In genomic region chr12:3981350-3982131, GRCm38 (mm10) we compare ENCODE assay signal across 8 mouse cellular contexts. TPM values are rescaled to one million over a fixed set of nuclear protein-coding genes. Genes with fewer than 3 reads are reported as not detected.
A peak's percentile ranks its signal among the peaks of the same experiment; 100 is the strongest.
DNase-seq lines count a peak whose midpoint lies in the region; ATAC-seq lines count a peak whose summit lies in the region.

No protein-coding gene starts in this region.

- H3K4me3 ChIP-seq in hindbrain, embryonic 16.5 days (ENCODE audit: low read length), result peak overlapping the region; percentile 43

- peak; percentile 35 to 49 for DNase-seq in cerebellum, postnatal 4 days (ENCODE audit: low spot score in 2 of 2)
- peak; percentile 87 for DNase-seq in gastrocnemius, adult 18-20 months (ENCODE audit: low spot score)
- peak; percentile 80 for DNase-seq in left cerebral cortex, adult 11 months (ENCODE audit: low spot score)
- peak; percentile 95 for DNase-seq in lung, postnatal 36 days
- DNase-seq in retina, postnatal 1 day, result peak; percentile 94
- DNase-seq in urinary bladder, postnatal 36 days (ENCODE audit: low spot score in 2 of 2), result peak; percentile 55 to 83

- under 1% methylated on average over 40 of the region's 41 CpGs for WGBS in hindbrain, embryonic 16.5 days

- H3K27ac ChIP-seq in hindbrain, embryonic 16.5 days (ENCODE audit: low read depth, low read length), result peak overlapping the region; percentile 71

- H3K9ac ChIP-seq in hindbrain, embryonic 16.5 days (ENCODE audit: low read depth, low read length), result peak overlapping the region; percentile 65

- no peaks in the 10 kb centered on the region for H3K27me3 ChIP-seq in hindbrain, embryonic 16.5 days (replicated peaks; ENCODE audit: control insufficient read depth, insufficient read depth, low read length)

- no peaks in the 10 kb centered on the region for H3K9me3 ChIP-seq in hindbrain, embryonic 16.5 days (ENCODE audit: control insufficient read depth, low read length)

- peaks cover 24% of the 10 kb centered on the region for H3K36me3 ChIP-seq in hindbrain, embryonic 16.5 days (ENCODE audit: control insufficient read depth, insufficient read depth, low read length)

- peaks cover 13% of the 10 kb centered on the region for H3K4me1 ChIP-seq in hindbrain, embryonic 16.5 days (ENCODE audit: control insufficient read depth, insufficient read depth, low read depth, low read length)

- ATAC-seq in activated CD4-positive, CD25-positive, alpha-beta regulatory T cell, adult 4 months, result peak; percentile 92
- ATAC-seq in hindbrain, embryonic 16.5 days, result peak; percentile 91

- peak overlapping the region; percentile 73 for H3K4me2 ChIP-seq in hindbrain, embryonic 16.5 days (ENCODE audit: low read length)

RNA-seq across cellular contexts. Expression of gene Pomc, which starts 26.8 kb away (rescaled TPM):
- 1 to 10 TPM; 1.5 to 1.8 TPM for polyA plus RNA-seq in activated CD4-positive, CD25-positive, alpha-beta regulatory T cell, adult 4 months (2017; shearing (Covaris generic))
- not detected for total RNA-seq in gastrocnemius, adult 18-20 months (2021)
- 3.4 and 3.9 TPM in 2 replicates for polyA plus RNA-seq in hindbrain, embryonic 16.5 days (2015; fragmentation: Nextera tagmentation; extraction: Ambion mirVana)

RNA-seq across cellular contexts. Expression of gene Efr3b, which starts 57.2 kb away (rescaled TPM):
- polyA plus RNA-seq in activated CD4-positive, CD25-positive, alpha-beta regulatory T cell, adult 4 months (2017; shearing (Covaris generic)), result under 1 TPM in 1 of 2 experiments, not detected in 1; 0.37 TPM
- 1 to 10 TPM; 3.3 to 5.6 TPM for total RNA-seq in gastrocnemius, adult 18-20 months (2021)
- polyA plus RNA-seq in hindbrain, embryonic 16.5 days (2015; fragmentation: Nextera tagmentation; extraction: Ambion mirVana), result 34.2 and 39.0 TPM in 2 replicates

Comparison
In these comparisons a context has a peak if more than half of its experiments do, and no peak if none do; other contexts are left out.
1. Peak in every context shown above with its lines: DNase-seq, ATAC-seq, H3K4me3 ChIP-seq and H3K27ac ChIP-seq.
2. DNase-seq: peak in every context shown above with its lines; median percentile 95 in lung, postnatal 36 days; 94 in retina, postnatal 1 day; 87 in gastrocnemius, adult 18-20 months; 80 in left cerebral cortex, adult 11 months; 69 in urinary bladder, postnatal 36 days; 42 in cerebellum, postnatal 4 days.
3. RNA of gene Efr3b, which starts 57.2 kb away (polyA plus RNA-seq): 34.2 to 39.0 TPM in hindbrain, embryonic 16.5 days; 0.37 TPM in activated CD4-positive, CD25-positive, alpha-beta regulatory T cell, adult 4 months; every median in the first group is over 10 times any median in the second.